Mouse (Mus musculus) intestine, postnatal 0 days (tissue): ENCODE results near the gene Trio. TPM values are rescaled to one million over a fixed set of nuclear protein-coding genes. Genes with fewer than 3 reads are reported as not detected.

Experiments used
- ATAC-seq: fragments of 200-750 bp; cut with Nextera tagmentation; 2 replicates; pipeline ENCODE4 v1.8.0; 2017; ENCODE audit warnings: mild to moderate bottlenecking, moderate TSS enrichment, moderate library complexity
- H3K27ac ChIP-seq: fragments of 300-500 bp; sonication (generic); 2 replicates; pipeline ENCODE4 v1.5.1; 2014; ENCODE audit warnings: mild to moderate bottlenecking, low read depth, low read length, moderate library complexity
- H3K27me3 ChIP-seq: fragments of 300-500 bp; sonication (generic); replicated peaks from 2 replicates; pipeline ENCODE4 v1.6.1; 2014; ENCODE audit warnings: low read length, mixed read lengths; ENCODE audit not compliant: control insufficient read depth, insufficient read depth
- H3K36me3 ChIP-seq: fragments of 300-500 bp; sonication (generic); 2 replicates; pipeline ENCODE4 v1.6.1; 2014; ENCODE audit warnings: mild to moderate bottlenecking, moderate library complexity; ENCODE audit not compliant: control insufficient read depth, insufficient read depth
- H3K4me1 ChIP-seq: fragments of 300-500 bp; sonication (generic); replicated peaks from 2 replicates; pipeline ENCODE4 v1.6.1; 2014; ENCODE audit warnings: antibody characterized with exemption, low read length, mixed read lengths; ENCODE audit not compliant: control insufficient read depth, insufficient read depth
- H3K4me2 ChIP-seq: fragments of 300-500 bp; sonication (generic); replicated peaks from 2 replicates; pipeline ENCODE4 v1.6.1; 2014; ENCODE audit warnings: low read depth, mild to moderate bottlenecking, moderate library complexity
- H3K4me3 ChIP-seq: fragments of 300-500 bp; sonication (generic); 2 replicates; pipeline ENCODE4 v1.5.1; 2014; ENCODE audit warnings: low read depth, low read length
- H3K9ac ChIP-seq: fragments of 300-500 bp; sonication (generic); 2 replicates; pipeline ENCODE4 v1.6.1; 2014; ENCODE audit warnings: mild to moderate bottlenecking, low read depth, low read length
- H3K9me3 ChIP-seq: fragments of 300-500 bp; sonication (generic); 2 replicates; pipeline ENCODE4 v1.6.1; 2016; ENCODE audit warnings: mixed run types; ENCODE audit not compliant: control insufficient read depth
- CTCF ChIP-seq: sonication (generic); IDR thresholded peaks from 2 replicates; pipeline ENCODE4 v1.5.1; 2016; ENCODE audit warnings: low read depth, mild to moderate bottlenecking, control low read depth, antibody characterized with exemption, moderate library complexity
- WGBS: fragments of 180-500 bp; shearing (Covaris S2); extraction: QIAGEN DNeasy Blood & Tissue Kit; methylation state at CpG from one replicate; pipeline ENCODE4 v1.1.7; 2014; 5-methylcytosine and 5-hydroxymethylcytosine counted together
- polyA plus RNA-seq: library from polyadenylated mRNA; unstranded; fragments of >200 nt; fragmentation: Nextera tagmentation; extraction: Ambion mirVana; gene quantifications from 2 replicates; pipeline ENCODE4 v1.2.1, GENCODE M21; 2015

The Trio gene
- polyA plus RNA-seq, 1 experiment from 2014 or later: 10.0 TPM

- 61% methylated on average over 6 of the region's 6 CpGs for WGBS
- no peaks in the 10 kb centered on the region for H3K27me3 ChIP-seq
- ATAC-seq: no peak
Observed at GRCm38 (mm10) chr15:28060423-28060822, 34.8 kb upstream of the Trio start.

GRCm38 (mm10) chr15:28057545-28057944 is 31.9 kb upstream of the Trio start:
- TF ChIP-seq CTCF: no peak
- H3K9me3 ChIP-seq: no peaks in the 10 kb centered on the region
- H3K36me3 ChIP-seq: no peaks in the 10 kb centered on the region
- H3K4me2 ChIP-seq: no peak overlapping the region
- H3K9ac ChIP-seq: no peak overlapping the region
- WGBS: 52% methylated on average over 5 of the region's 5 CpGs
- H3K4me1 ChIP-seq: no peaks in the 10 kb centered on the region
- H3K27me3 ChIP-seq: no peaks in the 10 kb centered on the region
- no peak overlapping the region for H3K27ac ChIP-seq
- H3K4me3 ChIP-seq: no peak overlapping the region
- ATAC-seq: no peak

More at GRCm38 (mm10) chr15:28060423-28060822, 34.8 kb upstream of the Trio start:
- Histone ChIP-seq H3K4me3 (no peak overlapping the region), H3K27ac (no peak overlapping the region), H3K36me3 (no peaks in the 10 kb centered on the region), H3K4me2 (no peak overlapping the region), H3K9ac (no peak overlapping the region), H3K9me3 (no peaks in the 10 kb centered on the region), H3K4me1 (no peaks in the 10 kb centered on the region)
- TF ChIP-seq CTCF: no peak

GRCm38 (mm10) chr15:28054731-28055130 is 29.1 kb upstream of the Trio start:
- H3K4me2 ChIP-seq: no peak overlapping the region
- 88% methylated on average over 1 of the region's 1 CpGs for WGBS
- TF ChIP-seq CTCF: no peak
- no peak for ATAC-seq
- no peaks in the 10 kb centered on the region for H3K27me3 ChIP-seq
- no peaks in the 10 kb centered on the region for H3K4me1 ChIP-seq
- no peak overlapping the region for H3K4me3 ChIP-seq
- H3K27ac ChIP-seq: no peak overlapping the region
- no peaks in the 10 kb centered on the region for H3K9me3 ChIP-seq
- H3K9ac ChIP-seq: no peak overlapping the region
- no peaks in the 10 kb centered on the region for H3K36me3 ChIP-seq

- H3K27me3 ChIP-seq: no peaks in the 10 kb centered on the region
- no peak overlapping the region for H3K4me2 ChIP-seq
- no peak overlapping the region for H3K27ac ChIP-seq
- H3K4me3 ChIP-seq: no peak overlapping the region
- no peaks in the 10 kb centered on the region for H3K9me3 ChIP-seq
- H3K36me3 ChIP-seq: no peaks in the 10 kb centered on the region
- WGBS: 38% methylated on average over 1 of the region's 1 CpGs
- no peak overlapping the region for H3K9ac ChIP-seq
- no peak for ATAC-seq
- TF ChIP-seq CTCF: no peak
- H3K4me1 ChIP-seq: no peaks in the 10 kb centered on the region
Observed at GRCm38 (mm10) chr15:28054111-28054510, 28.5 kb upstream of the Trio start.

GRCm38 (mm10) chr15:28053226-28053625 is 27.6 kb upstream of the Trio start:
- ATAC-seq: no peak
- 61% methylated on average over 6 of the region's 6 CpGs for WGBS
- no peaks in the 10 kb centered on the region for H3K27me3 ChIP-seq
- no peaks in the 10 kb centered on the region for H3K36me3 ChIP-seq
- TF ChIP-seq CTCF: no peak
- no peak overlapping the region for H3K9ac ChIP-seq
- no peaks in the 10 kb centered on the region for H3K4me1 ChIP-seq
- no peak overlapping the region for H3K27ac ChIP-seq
- H3K4me2 ChIP-seq: no peak overlapping the region
- no peak overlapping the region for H3K4me3 ChIP-seq
- no peaks in the 10 kb centered on the region for H3K9me3 ChIP-seq

GRCm38 (mm10) chr15:28051811-28052210 is 26.2 kb upstream of the Trio start:
- ATAC-seq: no peak
- no peaks in the 10 kb centered on the region for H3K4me1 ChIP-seq
- no peak overlapping the region for H3K27ac ChIP-seq
- no peaks in the 10 kb centered on the region for H3K36me3 ChIP-seq
- H3K4me3 ChIP-seq: no peak overlapping the region
- no peak overlapping the region for H3K9ac ChIP-seq
- no peaks in the 10 kb centered on the region for H3K27me3 ChIP-seq
- H3K9me3 ChIP-seq: no peaks in the 10 kb centered on the region
- no peak for TF ChIP-seq CTCF
- no peak overlapping the region for H3K4me2 ChIP-seq
- 75% methylated on average over 4 of the region's 4 CpGs for WGBS

GRCm38 (mm10) chr15:28051104-28051625 is 25.5 kb upstream of the Trio start:
- Histone ChIP-seq H3K9ac (no peak overlapping the region), H3K9me3 (no peaks in the 10 kb centered on the region), H3K27me3 (no peaks in the 10 kb centered on the region), H3K36me3 (no peaks in the 10 kb centered on the region), H3K4me2 (peak overlapping the region; percentile 30), H3K4me3 (no peak overlapping the region), H3K4me1 (no peaks in the 10 kb centered on the region), H3K27ac (no peak overlapping the region)
- no peak for TF ChIP-seq CTCF
- 50% methylated on average over 18 of the region's 18 CpGs for WGBS
- no peak for ATAC-seq
